Mouse (Mus musculus): ENCODE measurements around the gene Dcbld2.
"Not testable (repeated sequence)": the region's sequence is repeated elsewhere in the genome, so short reads cannot be mapped to it uniquely, and the experiment has no call there.

Dcbld2 gene

DNA sequence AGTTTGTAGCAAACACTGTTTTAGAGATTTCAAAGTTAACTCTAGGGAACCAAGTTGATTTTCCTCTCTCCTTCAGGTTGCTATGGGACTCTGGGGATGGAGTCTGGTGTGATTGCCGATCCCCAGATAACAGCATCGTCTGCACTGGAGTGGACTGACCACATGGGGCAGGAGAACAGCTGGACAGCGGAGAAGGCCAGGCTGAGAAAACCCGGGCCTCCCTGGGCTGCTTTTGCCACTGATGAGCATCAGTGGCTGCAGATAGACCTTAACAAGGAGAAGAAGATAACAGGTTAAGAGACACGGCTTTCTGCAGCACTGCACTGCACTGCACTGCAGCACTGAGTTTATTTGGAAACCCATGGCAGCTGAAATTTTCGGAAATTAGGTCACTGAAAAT, 42.4 kb downstream of the Dcbld2 start:
- DNase-seq, result no peak

DNA sequence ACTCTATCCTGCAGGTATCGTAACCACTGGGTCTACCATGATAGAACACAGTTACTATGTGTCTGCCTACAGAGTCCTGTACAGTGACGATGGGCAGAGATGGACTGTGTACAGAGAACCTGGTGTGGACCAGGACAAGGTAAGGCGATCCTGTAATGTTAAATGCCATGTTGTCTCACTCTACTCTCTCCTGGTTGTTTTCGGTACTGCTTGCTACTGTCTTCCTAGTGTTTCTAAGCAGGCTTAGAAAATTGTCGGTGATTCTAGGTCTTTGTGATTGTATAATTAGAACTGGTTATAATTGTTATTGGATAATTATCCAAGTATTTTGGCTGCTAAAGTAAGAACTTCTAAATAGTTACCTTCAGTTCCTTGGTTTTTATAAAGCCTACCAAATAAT, 43.4 kb downstream of the Dcbld2 start:
- no peak for DNase-seq

DNA sequence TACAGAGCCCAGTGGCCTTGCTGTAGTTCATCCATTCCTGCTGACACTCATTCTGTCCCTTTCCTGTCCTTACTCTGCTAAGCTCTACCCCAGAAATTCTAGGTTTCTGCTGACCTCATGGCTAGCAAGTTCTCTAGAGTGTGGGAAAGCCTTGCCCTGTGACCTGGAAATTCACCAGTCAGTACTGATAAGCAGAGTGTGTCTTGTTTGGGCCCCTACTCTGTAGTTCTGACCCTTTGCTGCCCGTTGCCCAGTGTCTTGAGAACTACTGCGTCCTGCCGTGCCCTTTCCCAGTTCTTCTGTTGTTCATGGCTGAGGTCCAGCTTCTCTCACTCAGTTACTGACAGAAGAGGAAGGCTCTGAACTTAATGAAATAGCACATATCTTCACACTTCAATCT, 44.9 kb downstream of the Dcbld2 start:
- no peak for DNase-seq

DNA sequence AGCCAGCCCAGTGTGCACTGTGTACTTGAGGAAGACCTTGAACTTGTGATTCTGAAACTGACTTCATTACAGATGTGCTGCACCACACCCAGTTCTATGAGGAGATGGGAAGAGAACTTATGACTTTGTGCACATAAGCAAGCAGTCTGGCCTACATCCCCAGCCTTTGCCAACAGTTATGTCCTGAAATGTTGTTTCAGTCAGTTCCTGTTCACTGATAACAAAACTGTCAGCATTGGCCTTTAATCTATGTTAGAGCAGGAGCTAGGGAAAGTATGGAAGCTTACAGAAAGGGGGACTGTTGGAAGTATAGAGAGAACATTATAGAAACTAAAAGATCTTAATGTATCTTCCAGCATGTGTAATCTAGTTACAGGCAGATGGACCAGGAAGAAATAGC, 45.6 kb downstream of the Dcbld2 start:
- DNase-seq, result no peak

DNA sequence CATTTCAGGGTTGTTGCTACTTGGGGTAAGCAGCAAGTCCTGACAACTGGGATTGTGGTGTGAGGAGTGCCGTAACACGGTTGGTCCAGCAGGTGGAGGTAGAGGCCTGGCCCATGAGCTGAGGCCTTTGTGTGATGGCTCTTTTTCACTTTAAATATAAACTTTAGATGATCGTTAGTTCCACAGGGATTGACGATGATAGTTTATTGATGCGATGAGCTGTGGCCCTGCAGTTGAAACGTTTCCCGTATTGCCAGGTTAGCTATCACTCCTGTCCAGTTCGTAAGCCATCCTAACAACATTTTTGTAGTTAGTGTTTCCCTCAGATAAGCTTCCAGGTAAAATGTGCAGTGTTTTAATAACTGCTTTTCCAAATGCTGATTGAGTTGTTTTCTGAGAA, 46.4 kb downstream of the Dcbld2 start:
- DNase-seq, result peak; percentile 75

DNA sequence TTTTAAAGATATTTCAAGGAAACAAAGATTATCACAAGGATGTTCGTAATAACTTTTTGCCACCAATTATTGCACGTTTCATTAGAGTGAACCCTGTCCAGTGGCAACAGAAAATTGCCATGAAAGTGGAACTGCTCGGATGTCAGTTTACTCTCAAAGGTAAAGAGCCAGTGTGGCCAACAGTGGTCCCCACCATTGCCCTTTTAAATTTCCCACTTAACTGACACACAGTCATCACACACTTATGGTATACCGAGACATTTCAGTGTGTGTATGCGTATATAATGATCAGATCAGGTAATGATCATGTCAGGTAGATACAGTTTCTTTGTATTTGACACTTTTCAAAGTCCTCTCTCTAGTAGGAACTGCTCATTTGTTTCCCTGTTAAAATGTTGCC, 46.9 kb downstream of the Dcbld2 start:
- no peak for DNase-seq

DNA sequence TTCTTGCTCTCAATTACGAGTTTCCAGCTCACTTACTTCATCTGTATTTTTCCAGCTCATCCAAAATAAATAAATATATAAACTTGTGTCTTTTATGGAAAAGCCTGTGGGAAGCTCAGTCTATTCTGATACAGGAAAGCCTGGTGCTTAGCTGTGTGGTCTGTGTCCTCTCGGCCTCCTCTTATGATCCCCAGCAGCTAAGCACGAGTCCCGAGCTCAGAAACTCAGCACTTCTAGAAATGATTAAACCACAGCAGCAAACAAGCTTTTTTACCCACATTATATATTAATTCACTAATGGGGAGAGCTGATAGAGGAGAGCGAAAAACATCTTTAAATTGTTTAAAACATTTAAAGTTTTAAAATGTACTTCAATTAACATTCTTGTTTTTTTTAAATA, 48.2 kb downstream of the Dcbld2 start:
- DNase-seq, result no peak

DNA sequence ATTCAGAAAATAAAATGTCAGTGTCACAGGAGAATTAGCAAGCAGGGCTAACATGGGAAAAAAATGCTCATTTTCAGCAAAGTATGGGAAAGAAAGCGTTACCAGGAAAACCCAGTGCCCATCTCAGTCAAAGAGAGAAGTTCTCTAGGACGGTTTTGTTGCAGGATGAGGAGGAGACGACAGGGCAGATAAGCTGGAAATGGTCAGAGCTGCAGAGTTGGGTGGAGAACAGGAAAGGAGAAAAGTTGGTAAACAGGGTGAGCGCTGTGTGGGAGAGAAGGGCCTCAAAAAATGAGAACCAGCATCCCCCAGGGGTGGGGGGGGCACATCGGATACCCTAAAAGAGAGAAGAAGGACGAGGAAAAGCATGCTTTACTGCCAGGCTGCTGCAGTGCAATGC, 48.7 kb downstream of the Dcbld2 start:
- DNase-seq, result no peak

DNA sequence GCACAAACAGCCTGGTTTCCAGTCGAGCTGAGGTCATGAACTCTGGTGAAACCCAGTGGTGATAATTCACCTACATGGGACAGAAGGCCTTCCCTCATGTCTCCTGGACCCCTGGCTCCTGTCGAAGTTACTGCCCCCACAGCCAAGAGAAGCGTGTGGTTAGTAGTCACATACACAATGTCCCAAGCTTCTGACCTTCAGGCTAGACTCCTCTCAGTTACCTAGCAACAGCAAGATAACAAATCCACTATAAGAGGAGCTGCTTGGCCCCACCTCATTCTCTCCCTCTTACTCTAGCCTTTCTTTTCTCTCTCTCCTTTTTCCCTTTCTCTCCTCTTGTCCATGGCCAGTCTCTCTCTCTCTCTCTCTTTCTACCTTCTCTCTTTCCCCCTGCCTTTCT, 51.7 kb downstream of the Dcbld2 start:
- not testable (repeated sequence) for DNase-seq

DNA sequence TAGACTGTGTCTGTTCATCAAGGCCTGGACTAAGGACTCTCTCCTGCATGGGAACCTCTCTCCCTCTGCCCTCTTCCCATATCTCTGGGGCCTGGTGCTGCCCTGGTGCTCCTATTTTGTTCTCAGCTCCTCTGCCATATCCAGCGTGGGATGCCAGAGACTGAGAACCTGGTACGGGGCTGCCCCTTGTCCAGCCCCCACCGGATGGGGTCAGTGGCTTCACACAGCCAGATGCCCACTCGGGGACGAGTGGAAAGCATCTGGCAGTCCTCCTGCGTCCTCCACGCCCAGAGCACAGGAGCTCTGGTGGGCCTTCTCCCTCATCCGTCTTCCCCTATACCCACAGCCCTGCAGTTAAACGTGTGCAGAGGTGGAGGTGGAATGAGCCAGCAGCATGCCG, 52.1 kb downstream of the Dcbld2 start:
- no peak for DNase-seq

DNA sequence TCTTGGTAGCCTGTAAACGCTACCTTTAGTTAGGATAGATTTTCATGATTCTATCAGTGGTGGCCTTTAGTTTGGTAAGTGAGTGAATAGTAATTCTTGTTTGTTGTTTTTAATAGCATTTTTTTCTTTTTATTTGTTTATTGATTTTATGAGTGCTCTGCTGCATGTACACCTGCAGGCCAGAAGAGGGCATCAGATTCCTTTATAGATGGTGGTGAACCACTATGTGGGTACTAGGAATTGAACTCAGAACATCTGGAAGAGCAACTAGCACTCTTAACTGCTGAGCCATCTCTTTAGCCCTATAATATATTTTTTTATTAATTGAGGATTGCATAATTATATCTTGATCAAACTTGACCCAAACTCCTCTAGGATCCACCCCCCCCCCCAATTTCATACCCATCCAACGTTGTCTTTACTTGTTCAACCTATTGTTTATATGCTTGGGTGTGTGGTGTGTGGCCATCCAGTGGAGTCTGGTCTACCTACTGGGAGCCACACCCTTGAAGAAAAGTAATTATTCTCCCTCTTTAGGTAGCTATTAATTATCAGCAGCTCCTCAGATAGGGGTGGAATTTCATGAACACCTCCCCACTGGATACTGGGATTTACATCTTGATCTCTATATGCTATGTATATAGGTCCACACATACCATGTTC, 53.7 kb downstream of the Dcbld2 start:
- DNase-seq, result no peak

DNA sequence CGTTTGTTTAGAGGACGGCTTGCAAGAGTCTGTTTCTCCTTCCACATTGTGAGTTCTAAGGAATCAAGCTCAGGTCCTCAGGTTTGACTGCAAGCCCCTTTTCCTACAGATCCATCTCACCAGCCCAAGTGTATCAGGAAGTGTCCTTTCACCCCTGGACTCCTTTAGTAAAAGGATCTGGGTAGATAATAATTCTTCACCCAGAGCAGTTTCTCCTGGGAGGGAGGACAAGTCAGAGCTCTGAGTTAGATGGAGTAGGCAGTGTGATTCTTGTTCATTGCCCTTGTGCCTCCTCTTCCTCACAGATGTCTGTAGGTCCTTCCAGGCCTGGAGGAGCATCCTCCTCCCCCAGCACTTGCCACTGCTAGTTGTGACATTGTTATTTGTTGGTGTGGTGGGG, 54.3 kb downstream of the Dcbld2 start:
- DNase-seq, result no peak

DNA sequence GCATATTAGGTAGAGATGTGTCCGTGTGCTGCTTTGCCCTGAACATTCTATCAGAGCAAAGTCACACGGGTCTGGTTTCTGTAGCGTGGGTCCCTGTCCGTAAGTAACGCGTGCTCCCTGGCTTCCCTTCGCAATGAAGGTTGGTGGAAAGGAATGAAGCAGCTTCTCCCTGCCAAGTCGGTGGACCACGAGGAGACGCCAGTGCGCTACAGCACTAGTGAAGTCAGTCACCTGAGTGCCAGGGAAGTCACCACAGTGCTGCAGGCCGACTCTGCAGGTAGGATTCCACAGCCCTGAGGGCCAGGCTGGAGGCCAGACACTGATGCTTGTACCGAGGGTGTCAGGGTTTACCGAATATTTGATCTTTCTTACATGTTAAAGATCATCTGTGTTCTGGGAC, 55.8 kb downstream of the Dcbld2 start:
- no peak for DNase-seq

DNA sequence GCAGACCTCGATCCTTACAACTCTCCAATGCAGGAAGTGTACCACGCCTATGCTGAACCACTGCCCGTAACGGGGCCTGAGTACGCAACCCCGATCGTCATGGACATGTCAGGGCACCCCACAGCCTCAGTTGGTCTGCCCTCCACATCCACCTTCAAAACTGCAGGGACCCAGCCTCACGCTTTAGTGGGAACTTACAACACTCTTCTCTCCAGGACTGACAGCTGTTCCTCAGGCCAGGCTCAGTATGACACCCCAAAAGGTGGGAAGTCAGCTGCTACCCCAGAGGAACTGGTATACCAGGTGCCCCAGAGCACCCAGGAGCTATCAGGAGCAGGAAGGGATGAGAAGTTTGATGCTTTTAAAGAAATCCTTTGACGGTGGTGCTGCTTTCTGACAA, 57.2 kb downstream of the Dcbld2 start:
- DNase-seq, result no peak

DNA sequence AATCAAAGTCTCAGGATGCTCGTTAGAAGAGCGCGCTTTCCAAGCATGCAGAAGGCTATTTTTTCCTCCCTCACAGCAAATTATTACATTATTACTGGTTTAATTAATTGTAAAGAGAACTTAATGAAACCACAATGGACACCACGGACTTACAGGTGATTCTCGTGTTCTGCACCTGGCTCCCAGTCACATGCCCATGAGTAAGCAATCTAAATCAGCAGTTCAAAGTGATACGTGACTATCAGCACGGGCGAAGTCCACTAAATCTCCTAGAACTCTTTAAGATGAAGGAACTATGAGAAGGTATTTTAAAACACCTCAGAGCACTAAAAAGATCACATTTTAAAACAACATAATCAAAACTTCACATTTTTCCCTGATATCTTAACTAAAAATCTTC, 61.8 kb downstream of the Dcbld2 start:
- DNase-seq, result no peak

DNA sequence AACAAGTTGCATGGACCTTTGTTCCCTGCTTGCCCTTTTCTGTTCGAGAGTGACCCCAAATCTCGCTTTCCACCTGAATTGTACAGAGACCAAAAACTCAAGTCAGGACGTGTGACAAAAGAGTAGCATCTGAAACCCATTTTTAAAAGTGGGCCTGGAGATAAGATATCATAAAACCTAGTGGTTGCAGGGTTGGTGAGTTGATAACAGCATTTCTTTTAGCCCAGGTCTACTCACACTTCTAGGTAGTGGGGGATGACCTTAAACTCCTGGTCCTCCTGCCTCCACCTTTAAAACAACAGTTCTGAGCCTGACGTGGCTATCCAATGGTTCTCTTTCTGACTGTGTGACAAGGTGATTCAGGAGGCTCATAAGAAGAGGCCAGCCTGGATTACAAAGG, 62.6 kb downstream of the Dcbld2 start:
- DNase-seq, result no peak

DNA sequence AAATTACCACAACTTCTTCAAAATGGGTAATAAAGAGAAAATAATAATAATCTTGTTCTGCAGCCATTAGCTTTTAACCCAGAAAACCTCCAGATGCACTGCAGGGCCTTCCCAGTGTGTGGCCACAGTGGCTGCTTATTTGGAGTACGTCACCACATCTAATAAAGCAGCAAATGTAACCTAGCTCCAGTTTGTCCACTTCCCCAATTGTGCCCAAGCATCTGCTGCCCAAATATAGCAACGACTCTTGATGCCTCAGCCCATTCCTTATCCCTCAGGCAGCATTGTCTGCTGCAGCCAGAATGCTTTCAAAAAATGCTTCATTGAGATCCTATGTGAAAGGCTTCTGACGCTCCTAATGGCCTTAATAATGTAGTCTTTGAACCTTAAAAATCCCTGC, 66.6 kb downstream of the Dcbld2 start:
- DNase-seq, result no peak

DNA sequence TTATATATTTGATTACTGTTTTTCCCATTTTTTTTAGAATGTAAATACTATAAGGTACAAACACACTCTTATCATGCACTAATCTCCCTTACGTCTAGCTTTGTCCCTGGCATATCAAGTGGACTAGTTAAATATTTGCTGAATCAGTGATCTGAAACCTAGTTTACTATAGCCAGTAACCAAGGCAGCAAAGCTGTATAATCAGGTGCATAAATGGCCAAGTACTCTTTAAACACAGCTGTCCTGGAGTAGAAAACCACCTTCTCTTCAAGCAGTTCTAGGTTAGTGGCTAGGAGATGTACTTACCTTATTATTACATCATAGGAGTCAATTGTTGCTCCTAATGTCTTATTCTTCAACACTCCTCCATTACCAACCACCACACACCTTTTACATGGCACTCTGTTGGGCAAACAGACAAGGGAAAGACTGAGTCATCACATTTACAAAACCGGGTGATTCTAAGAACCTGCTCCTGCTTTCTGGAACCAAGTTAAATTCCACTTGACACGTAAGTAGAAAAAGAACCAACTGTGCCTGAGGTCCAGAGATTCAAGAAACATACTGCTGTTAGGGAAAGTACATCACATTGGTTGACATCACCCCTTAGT, 67.4 kb downstream of the Dcbld2 start:
- no peak for DNase-seq

DNA sequence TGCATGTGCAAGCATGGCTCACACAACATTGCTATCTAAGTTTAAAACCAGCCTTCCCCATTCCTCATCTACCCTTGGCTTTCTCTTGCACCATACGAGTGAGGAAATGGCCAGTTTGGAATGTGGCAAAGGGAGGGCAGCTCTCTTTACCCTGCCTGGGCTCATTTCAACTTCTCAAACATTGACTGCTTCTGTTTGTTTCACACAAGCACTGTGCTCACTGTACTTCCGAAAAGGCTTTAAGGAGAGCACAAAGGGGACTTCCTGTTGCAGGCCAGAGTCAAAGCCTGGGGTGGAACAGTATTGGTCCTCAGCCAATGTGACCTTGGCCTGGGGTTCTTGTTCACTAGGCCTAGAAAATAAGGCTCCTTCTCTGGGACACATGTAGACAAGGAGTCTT, 68.1 kb downstream of the Dcbld2 start:
- peak; percentile 85 for DNase-seq

DNA sequence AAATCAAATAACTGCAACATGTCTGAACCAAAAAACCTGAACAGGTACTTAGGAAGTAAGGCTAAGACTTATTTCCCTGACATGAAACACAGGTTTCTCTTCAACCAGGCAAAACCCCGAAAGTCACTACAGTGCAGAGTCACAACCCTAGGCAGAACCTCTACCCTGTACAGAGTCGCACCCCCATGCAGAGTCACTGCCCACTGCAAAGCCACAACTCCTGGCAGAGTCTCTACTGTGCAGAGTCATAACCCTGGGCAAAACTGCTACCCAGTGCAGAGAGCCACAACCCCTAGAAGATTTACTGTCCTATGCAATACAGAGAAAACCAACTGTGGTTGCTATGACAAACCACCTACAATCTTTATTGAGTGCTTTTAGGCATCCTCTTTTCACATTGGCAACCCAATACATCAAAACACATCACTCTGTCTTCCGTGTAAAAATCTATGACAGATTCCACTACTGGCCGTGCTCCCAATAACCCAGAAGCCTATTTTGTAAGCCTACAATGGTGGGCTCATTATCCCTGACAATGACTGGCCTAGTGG, 71.7 kb downstream of the Dcbld2 start:
- DNase-seq, result no peak

DNA sequence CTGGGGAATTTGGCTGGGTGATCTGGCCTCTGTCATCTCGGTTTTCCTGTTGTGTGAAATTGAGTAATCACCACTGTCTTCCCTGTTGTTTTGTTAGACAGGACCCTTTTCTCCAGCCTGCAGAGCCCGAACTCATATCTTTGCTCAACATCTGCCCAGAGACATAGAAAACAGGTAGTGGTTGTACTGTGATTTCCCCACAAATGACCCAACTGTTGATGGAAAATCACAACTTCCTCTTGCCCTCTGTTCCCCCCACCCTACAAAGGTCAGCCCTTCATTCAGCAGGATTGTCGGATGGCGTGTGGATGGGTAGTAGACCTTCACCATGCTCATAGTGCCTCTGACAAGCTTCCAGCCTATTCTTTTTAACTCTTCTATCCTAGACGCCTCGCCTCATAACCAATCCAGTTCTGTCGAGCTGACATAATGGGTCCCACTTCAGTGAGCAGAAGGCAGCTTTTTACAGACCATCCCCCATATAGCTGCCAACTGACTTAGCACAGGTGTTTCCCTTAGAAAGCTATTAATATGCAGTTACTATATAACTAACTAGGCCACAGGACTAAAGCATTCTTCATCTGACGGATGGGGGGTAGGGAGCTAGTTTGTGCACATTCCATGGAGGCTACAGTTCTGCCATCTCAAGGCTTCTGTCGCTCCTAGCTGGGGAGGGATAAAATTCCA, 73.1 kb downstream of the Dcbld2 start:
- DNase-seq, result peak; percentile 54

DNA sequence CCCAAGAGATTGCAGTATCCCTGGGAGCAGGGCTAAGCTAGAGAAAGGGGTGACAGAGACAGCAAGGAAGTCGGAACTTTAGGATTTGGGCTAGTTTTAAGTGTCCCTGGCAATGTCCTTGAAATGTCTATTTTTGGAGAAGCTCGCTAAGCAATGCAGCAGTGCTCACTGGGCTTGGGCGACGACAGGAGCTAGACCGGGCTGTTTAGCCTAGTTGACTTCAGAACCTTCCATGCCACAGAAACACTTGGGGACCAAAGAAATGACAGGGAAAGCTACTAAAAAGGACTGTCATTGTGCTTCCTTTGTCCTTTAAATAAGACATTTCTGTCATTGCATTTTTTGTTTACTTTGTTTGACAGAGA, 73.6 kb downstream of the Dcbld2 start:
- DNase-seq, result no peak

DNA sequence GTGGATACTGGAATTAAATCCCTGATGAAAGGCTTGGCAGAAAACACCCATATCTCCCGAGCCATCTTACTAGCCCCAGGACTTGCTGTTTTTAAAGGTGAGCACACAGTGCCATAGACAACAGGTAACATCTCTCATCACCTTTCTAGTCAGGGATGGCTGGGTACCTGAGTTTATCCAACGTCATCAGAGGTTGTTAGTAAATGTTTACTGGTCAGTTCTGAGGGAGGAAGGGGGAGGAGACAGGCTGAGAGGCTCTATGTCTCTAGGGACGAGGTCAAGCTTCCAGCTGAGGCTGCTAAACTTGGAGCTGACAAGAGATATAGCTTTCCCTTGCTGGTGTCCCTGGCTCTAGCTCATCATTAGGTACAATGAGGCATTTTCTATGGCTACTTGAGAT, 74.1 kb downstream of the Dcbld2 start:
- DNase-seq, result no peak

DNA sequence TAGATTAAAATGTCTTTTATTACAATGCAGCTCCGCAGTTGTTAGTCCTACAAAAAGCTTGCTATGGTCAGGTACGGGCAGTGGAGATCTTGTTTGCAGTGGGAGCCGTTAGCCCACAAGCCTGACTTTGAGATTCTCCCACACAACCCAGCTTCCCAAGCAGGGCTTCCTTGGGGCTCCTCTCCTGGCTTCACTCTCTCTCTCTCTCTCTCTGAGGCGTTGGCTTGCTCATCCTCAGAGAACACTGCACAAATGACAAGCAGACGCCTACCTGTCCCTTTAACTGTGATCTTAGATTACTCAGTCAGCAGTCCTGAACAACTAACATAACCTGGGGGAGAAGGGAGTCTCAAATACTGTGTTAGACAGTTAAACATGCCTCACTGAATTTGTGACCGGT, 79.6 kb downstream of the Dcbld2 start:
- DNase-seq, result no peak
